Mouse (Mus musculus): ENCODE data around the gene Rpp30.

Rpp30 gene

GRCm38 (mm10) chr19:36129213-36129612 is 45.7 kb downstream of the Rpp30 start:
- DNase-seq: no peak

- no peak for DNase-seq
These were observed 46.1 kb downstream of the Rpp30 start for GRCm38 (mm10) chr19:36129643-36130042.

- DNase-seq: no peak
These were observed 46.7 kb downstream of the Rpp30 start for GRCm38 (mm10) chr19:36130181-36130580.

GRCm38 (mm10) chr19:36131990-36132389 is 48.5 kb downstream of the Rpp30 start:
- no peak for DNase-seq

GRCm38 (mm10) chr19:36133064-36133463 is 49.5 kb downstream of the Rpp30 start:
- no peak for DNase-seq

GRCm38 (mm10) chr19:36133731-36134130 is 50.2 kb downstream of the Rpp30 start:
- no peak for DNase-seq

GRCm38 (mm10) chr19:36143571-36143970 is 60.1 kb downstream of the Rpp30 start:
- no peak for DNase-seq

GRCm38 (mm10) chr19:36148578-36148977 is 65.1 kb downstream of the Rpp30 start:
- DNase-seq: no peak

- DNase-seq: no peak
These were observed 66.9 kb downstream of the Rpp30 start for GRCm38 (mm10) chr19:36150241-36151007.

All from right cerebral cortex, postnatal 25 days (tissue).